ENCODE assay signal across 18 mouse cellular contexts in the genomic region with DNA sequence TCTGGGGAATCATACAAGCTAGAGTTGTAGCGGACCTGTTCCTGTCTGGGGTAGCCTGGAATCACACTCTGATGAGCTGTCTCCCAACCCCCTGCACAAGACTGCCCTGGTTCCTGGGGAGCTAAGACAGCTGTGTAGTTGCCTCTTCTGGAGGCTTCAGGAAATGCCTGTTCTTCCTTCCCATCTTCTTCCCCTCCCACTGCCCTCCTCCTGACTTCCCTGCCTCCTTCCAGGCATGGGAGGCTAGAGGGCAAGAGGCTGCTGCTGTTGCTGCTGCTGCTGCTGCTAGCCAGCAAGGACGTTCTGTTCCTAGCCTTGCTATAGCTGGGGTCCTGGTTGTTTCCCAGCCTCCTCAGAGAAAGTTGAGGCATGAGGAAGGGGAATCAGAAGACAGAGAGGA. TPM values are rescaled to one million over a fixed set of nuclear protein-coding genes. Genes with fewer than 3 reads are reported as not detected.
DNase-seq lines count a peak whose midpoint lies in the region; ATAC-seq and TF ChIP-seq lines count a peak whose summit lies in the region.
"Had no signal": no experiment of that assay in that cellular context is flagged by ENCODE, and none has a peak within 500 bp of the region (broad histone marks: within the 10 kb centered on the region; RNA-seq: fewer than 3 reads in every experiment).

No protein-coding gene starts in this region.

- H3K9ac ChIP-seq in heart, adult 2 months (ENCODE audit: low read depth, low read length) = no peak overlapping the region
- no peak overlapping the region for H3K9ac ChIP-seq in heart, embryonic 16.5 days (ENCODE audit: low read length)
- H3K9ac ChIP-seq in forebrain, embryonic 11.5 days (ENCODE audit: low read length) = no peak overlapping the region
- H3K9ac ChIP-seq: forebrain, embryonic 12.5 days; liver, embryonic 12.5 days; midbrain, embryonic 12.5 days had no signal

- no peak for TF ChIP-seq CTCF in heart, adult 2 months (IDR thresholded peaks at IDR 0.05)
- TF ChIP-seq CTCF in small intestine, adult 2 months (IDR thresholded peaks at IDR 0.05; ENCODE audit: extremely low read depth, insufficient read length, insufficient replicate concordance, low read depth, low read length) = no peak

- no peaks in the 10 kb centered on the region for H3K27me3 ChIP-seq in heart, adult 2 months (ENCODE audit: control insufficient read depth, insufficient read depth, low read length)
- peaks cover 7% of the 10 kb centered on the region; the same call in 1 of the 2 replicates for H3K27me3 ChIP-seq in heart, embryonic 16.5 days (ENCODE audit: control insufficient read depth, insufficient read depth, low read length)
- no peaks in the 10 kb centered on the region for H3K27me3 ChIP-seq in small intestine, adult 2 months (ENCODE audit: control insufficient read depth, insufficient read depth, low read length)
- H3K27me3 ChIP-seq in forebrain, embryonic 11.5 days (ENCODE audit: control insufficient read depth, insufficient read depth, low read length) = no peaks in the 10 kb centered on the region; the same call in 1 of the 2 replicates

- no peaks in the 10 kb centered on the region for H3K9me3 ChIP-seq in heart, embryonic 16.5 days (replicated peaks; ENCODE audit: control insufficient read depth, low read length)
- no peaks in the 10 kb centered on the region for H3K9me3 ChIP-seq in forebrain, embryonic 11.5 days (ENCODE audit: control insufficient read depth, low read length)
- H3K9me3 ChIP-seq: forebrain, embryonic 12.5 days; liver, embryonic 12.5 days; midbrain, embryonic 12.5 days had no signal

- DNase-seq in heart, adult 2 months = no peak
- DNase-seq in heart, postnatal 4 days = no peak
- DNase-seq in kidney, postnatal 25 days = peak; percentile 36 to 72
- no peak for DNase-seq in urinary bladder, adult 18-20 months (ENCODE audit: low spot score in 2 of 2)
- DNase-seq in forebrain, embryonic 11.5 days (ENCODE audit: low spot score) = no peak
- DNase-seq in cerebellum, adult 9-11 months = no peak
- DNase-seq: adrenal gland, postnatal 14 days; cerebellum, postnatal 14 days; spleen, adult 18-20 months had no signal

- intact Hi-C loops in heart, adult 2 months (cut with DNase I) = no loop called here

- 23% methylated on average over 2 of the region's 2 CpGs for WGBS in heart, adult 2 months
- WGBS in heart, embryonic 16.5 days = 29% methylated on average over 2 of the region's 2 CpGs
- 54% methylated on average over 2 of the region's 2 CpGs for WGBS in small intestine, adult 2 months
- WGBS in forebrain, embryonic 11.5 days = 70% methylated on average over 2 of the region's 2 CpGs

- H3K79me2 ChIP-seq in heart, adult 2 months (replicated peaks; ENCODE audit: control insufficient read depth, insufficient read depth, low read length) = no peaks in the 10 kb centered on the region

- no peak overlapping the region for H3K4me3 ChIP-seq in heart, adult 2 months
- no peak overlapping the region for H3K4me3 ChIP-seq in heart, embryonic 16.5 days (ENCODE audit: low read length)
- no peak overlapping the region for H3K4me3 ChIP-seq in small intestine, adult 2 months (ENCODE audit: low read depth, low read length)
- no peak overlapping the region for H3K4me3 ChIP-seq in forebrain, embryonic 11.5 days (ENCODE audit: low read depth, low read length)
- H3K4me3 ChIP-seq: forebrain, embryonic 12.5 days; layer of hippocampus, adult 2 months; liver, embryonic 12.5 days; midbrain, embryonic 12.5 days had no signal

- peak overlapping the region; percentile 33 for H3K27ac ChIP-seq in heart, adult 2 months
- peak overlapping the region; percentile 9; the same call in 1 of the 2 replicates for H3K27ac ChIP-seq in heart, embryonic 16.5 days (ENCODE audit: low read length)
- H3K27ac ChIP-seq in small intestine, adult 2 months (ENCODE audit: insufficient read depth, low read depth, low read length) = peak overlapping the region; percentile 65; the same call in 1 of the 2 replicates
- no peak overlapping the region for H3K27ac ChIP-seq in forebrain, embryonic 11.5 days (ENCODE audit: low read depth, low read length)
- H3K27ac ChIP-seq: forebrain, embryonic 12.5 days; layer of hippocampus, adult 2 months; liver, embryonic 12.5 days; midbrain, embryonic 12.5 days had no signal

- ATAC-seq in heart, embryonic 16.5 days (replicated peaks; ENCODE audit: extremely low read depth, insufficient read depth, low FRiP score) = no peak
- no peak for ATAC-seq in forebrain, embryonic 11.5 days (replicated peaks; ENCODE audit: low FRiP score)
- ATAC-seq: liver, embryonic 12.5 days had no signal

- peaks cover 16% of the 10 kb centered on the region for H3K4me1 ChIP-seq in heart, adult 2 months (ENCODE audit: control insufficient read depth, insufficient read depth, low read length)
- no peaks in the 10 kb centered on the region for H3K4me1 ChIP-seq in heart, embryonic 16.5 days (ENCODE audit: control insufficient read depth, insufficient read depth, low read length)
- H3K4me1 ChIP-seq in small intestine, adult 2 months (ENCODE audit: control insufficient read depth, insufficient read depth, insufficient read length, low read length) = peaks cover 4% of the 10 kb centered on the region; the same call in 1 of the 2 replicates
- no peaks in the 10 kb centered on the region for H3K4me1 ChIP-seq in forebrain, embryonic 11.5 days (replicated peaks; ENCODE audit: control insufficient read depth, insufficient read depth, low read length)
- H3K4me1 ChIP-seq: forebrain, embryonic 12.5 days; midbrain, embryonic 12.5 days had no signal

- no peaks in the 10 kb centered on the region for H3K36me3 ChIP-seq in heart, adult 2 months (ENCODE audit: control insufficient read depth, insufficient read depth, low read length)
- H3K36me3 ChIP-seq in heart, embryonic 16.5 days (ENCODE audit: control insufficient read depth, insufficient read depth) = no peaks in the 10 kb centered on the region
- no peaks in the 10 kb centered on the region for H3K36me3 ChIP-seq in small intestine, adult 2 months (ENCODE audit: control insufficient read depth, insufficient read depth, low read length)
- no peaks in the 10 kb centered on the region for H3K36me3 ChIP-seq in forebrain, embryonic 11.5 days (ENCODE audit: control insufficient read depth, insufficient read depth, low read length)
- H3K36me3 ChIP-seq: forebrain, embryonic 12.5 days; liver, embryonic 12.5 days; midbrain, embryonic 12.5 days had no signal

- no peak for TF ChIP-seq EP300 in heart, adult 2 months (IDR thresholded peaks at IDR 0.05; ENCODE audit: insufficient read depth, low read depth, low read length)

- H3K4me2 ChIP-seq in heart, embryonic 16.5 days (ENCODE audit: low read depth, low read length) = no peak overlapping the region
- no peak overlapping the region for H3K4me2 ChIP-seq in forebrain, embryonic 11.5 days (ENCODE audit: low read depth, low read length, severe bottlenecking)
- H3K4me2 ChIP-seq: forebrain, embryonic 12.5 days; liver, embryonic 12.5 days; midbrain, embryonic 12.5 days had no signal

- no peak for TF ChIP-seq POLR2A in heart, adult 2 months (IDR thresholded peaks at IDR 0.05; ENCODE audit: insufficient read depth, low read depth, low read length)
- no peak for TF ChIP-seq POLR2A in small intestine, adult 2 months (IDR thresholded peaks at IDR 0.05; ENCODE audit: low read depth, low read length)

RNA-seq across cellular contexts. Expression of a gene that starts 3.1 kb away (rescaled TPM):
- total RNA-seq in heart, adult 2 months (2021) = 100 to 1,000 TPM; 190 to 202 TPM
- polyA plus RNA-seq in heart, adult 2 months (2012; rRNA removed) = 378 and 439 TPM in 2 replicates
- total RNA-seq in heart, postnatal 4 days (2021) = 100 to 1,000 TPM; 286 to 313 TPM
- 98.9 and 99.9 TPM in 2 replicates for polyA plus RNA-seq in heart, embryonic 16.5 days (2015; fragmentation: Nextera tagmentation; extraction: Ambion mirVana)
- 121 and 168 TPM in 2 replicates for polyA plus RNA-seq in small intestine, adult 2 months (2012; rRNA removed)
- polyA plus RNA-seq in forebrain, embryonic 11.5 days (2014; fragmentation: Nextera tagmentation; extraction: Ambion mirVana) = 28.6 and 32.2 TPM in 2 replicates
- total RNA-seq: neutrophil, adult 5-6 weeks had no signal

RNA-seq across cellular contexts. Expression of a gene that starts 21.5 kb away (rescaled TPM):
- total RNA-seq in heart, adult 2 months (2021) = 1 to 10 TPM; 4.3 to 5.5 TPM
- polyA plus RNA-seq in heart, adult 2 months (2012; rRNA removed) = 6.0 and 8.9 TPM in 2 replicates
- 10 to 100 TPM; 27.4 to 27.7 TPM for total RNA-seq in heart, postnatal 4 days (2021)
- polyA plus RNA-seq in heart, embryonic 16.5 days (2015; fragmentation: Nextera tagmentation; extraction: Ambion mirVana) = 40.2 and 42.3 TPM in 2 replicates
- polyA plus RNA-seq in small intestine, adult 2 months (2012; rRNA removed) = 5.1 and 9.3 TPM in 2 replicates
- 74.8 and 78.2 TPM in 2 replicates for polyA plus RNA-seq in forebrain, embryonic 11.5 days (2014; fragmentation: Nextera tagmentation; extraction: Ambion mirVana)

RNA-seq across cellular contexts. Expression of a gene that starts 22.6 kb away (rescaled TPM):
- under 1 TPM in 1 of 2 experiments, not detected in 1; 0.14 TPM for total RNA-seq in heart, adult 2 months (2021)
- 0.09 and 0.12 TPM in 2 replicates for polyA plus RNA-seq in heart, adult 2 months (2012; rRNA removed)
- under 1 TPM; 0.12 to 0.32 TPM for total RNA-seq in heart, postnatal 4 days (2021)
- polyA plus RNA-seq in heart, embryonic 16.5 days (2015; fragmentation: Nextera tagmentation; extraction: Ambion mirVana) = 0.14 and 0.22 TPM in 2 replicates
- polyA plus RNA-seq in small intestine, adult 2 months (2012; rRNA removed) = 0.06 and 0.20 TPM in 2 replicates
- 0.11 and 0.15 TPM in 2 replicates for polyA plus RNA-seq in forebrain, embryonic 11.5 days (2014; fragmentation: Nextera tagmentation; extraction: Ambion mirVana)
- total RNA-seq: neutrophil, adult 5-6 weeks had no signal
- polyA plus RNA-seq: C2C12; liver, embryonic 12.5 days had no signal

RNA-seq across cellular contexts. Expression of a gene that starts 45.2 kb away (rescaled TPM):
- not detected for total RNA-seq in heart, adult 2 months (2021)
- polyA plus RNA-seq in heart, adult 2 months (2012; rRNA removed) = not detected in 2 replicates
- not detected for total RNA-seq in heart, postnatal 4 days (2021)
- polyA plus RNA-seq in heart, embryonic 16.5 days (2015; fragmentation: Nextera tagmentation; extraction: Ambion mirVana) = not detected in 2 replicates
- 2.4 and 5.4 TPM in 2 replicates for polyA plus RNA-seq in small intestine, adult 2 months (2012; rRNA removed)
- polyA plus RNA-seq in forebrain, embryonic 11.5 days (2014; fragmentation: Nextera tagmentation; extraction: Ambion mirVana) = not detected in 2 replicates
- total RNA-seq: adrenal gland, postnatal 14 days; heart, postnatal 10 days; layer of hippocampus, adult 2 months; neutrophil, adult 5-6 weeks had no signal
- polyA plus RNA-seq: C2C12; forebrain, embryonic 12.5 days; liver, embryonic 12.5 days; midbrain, embryonic 12.5 days had no signal

Comparison
In these comparisons a context has a peak if more than half of its experiments do, and no peak if none do; other contexts are left out.
1. DNase-seq: peak in kidney, postnatal 25 days (2 of 2); none in heart, adult 2 months (0 of 2), heart, postnatal 4 days (single experiment), urinary bladder, adult 18-20 months (0 of 2), forebrain, embryonic 11.5 days (single experiment) and cerebellum, adult 9-11 months (single experiment).